Mouse (Mus musculus) thymus, adult 2 months (tissue): ENCODE data around the gene Dnmt3a.

Experiments
- CTCF ChIP-seq: fragments of 200-500 bp; IDR thresholded peaks from 2 replicates; pipeline ENCODE4 v1.5.1; 2012; ENCODE audit warnings: mild to moderate bottlenecking, control low read depth, low read length, moderate library complexity, borderline replicate concordance; ENCODE audit not compliant: control insufficient read depth, poor library complexity, insufficient read depth; ENCODE audit errors: extremely low read depth
- POLR2A ChIP-seq: fragments of 200-500 bp; IDR thresholded peaks from 2 replicates; pipeline ENCODE4 v1.6.1; 2012; ENCODE audit warnings: mild to moderate bottlenecking, low read length, control low read depth, moderate library complexity; ENCODE audit not compliant: control insufficient read depth, poor library complexity, insufficient read depth; ENCODE audit errors: extremely low read depth

GRCm38 (mm10) chr12:3805852-3806251 lies at the start of gene Dnmt3a:
- TF ChIP-seq POLR2A, result no peak
- no peak for TF ChIP-seq CTCF
